Mouse (Mus musculus): ENCODE measurements at regions not wholly inside any gene's neighbourhood (a gene's known extent, or its start where the extent isn't known, plus 50 kb on each side); places are given as distances from the start of the nearest gene placed in this dataset.

- Histone ChIP-seq H3K4me1 (ENCODE audit: control insufficient read depth) (no peaks in the 10 kb centered on the region), H3K9me3 (ENCODE audit: control insufficient read depth, low read length) (peaks cover 6% of the 10 kb centered on the region; the same call in 1 of the 2 replicates), H3K4me3 (replicated peaks) (no peak overlapping the region), H3K36me3 (ENCODE audit: control insufficient read depth) (no peaks in the 10 kb centered on the region), H3K27me3 (ENCODE audit: control insufficient read depth) (no peaks in the 10 kb centered on the region)
- TF ChIP-seq GATA1 (IDR thresholded peaks at IDR 0.05; ENCODE audit: low read length) (no peak), TAL1 (IDR thresholded peaks at IDR 0.05; ENCODE audit: low read length) (no peak)
Measured at GRCm38 (mm10) chr10:118081636-118082166, 59.9 kb upstream of the Mdm1 start.

DNA sequence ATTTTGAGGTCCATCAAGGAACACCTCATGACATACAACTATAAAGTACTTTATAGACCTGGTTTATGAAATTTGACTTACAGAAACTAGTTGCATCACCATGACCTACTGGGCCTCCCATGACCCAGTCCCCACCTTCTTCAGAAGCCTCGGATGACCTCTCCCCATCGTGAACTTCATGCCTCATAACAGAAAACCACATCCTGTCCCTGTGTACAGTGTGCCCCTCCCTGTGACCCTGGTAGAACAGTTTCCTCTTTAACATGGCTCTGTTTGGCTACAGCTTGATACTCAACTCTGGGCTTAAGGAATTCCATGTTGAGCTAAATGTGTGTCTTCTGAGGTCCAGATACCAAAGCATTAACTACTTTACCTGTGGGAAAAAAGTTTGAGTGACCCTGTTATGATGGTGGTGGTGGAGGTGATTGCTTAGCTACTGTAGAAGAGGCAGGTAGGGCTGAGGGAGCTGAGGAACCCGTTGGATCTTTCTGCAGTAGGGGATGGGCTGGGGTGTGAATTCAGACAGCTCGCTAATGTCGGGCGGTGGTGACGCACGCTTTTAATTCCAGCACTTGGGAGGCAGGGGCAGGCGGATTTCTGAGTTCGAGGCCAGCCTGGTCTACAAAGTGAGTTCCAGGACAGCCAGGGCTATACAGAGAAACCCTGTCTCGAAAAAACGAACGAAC is 58.4 kb upstream of the Mdm1 start:
- Histone ChIP-seq H3K27me3 (ENCODE audit: control insufficient read depth) (no peaks in the 10 kb centered on the region), H3K9me3 (ENCODE audit: control insufficient read depth, low read length) (no peaks in the 10 kb centered on the region; the same call in 1 of the 2 replicates), H3K36me3 (ENCODE audit: control insufficient read depth) (no peaks in the 10 kb centered on the region), H3K4me1 (ENCODE audit: control insufficient read depth) (no peaks in the 10 kb centered on the region), H3K4me3 (replicated peaks) (no peak overlapping the region)
- TF ChIP-seq TAL1 (IDR thresholded peaks at IDR 0.05; ENCODE audit: low read length) (no peak), GATA1 (IDR thresholded peaks at IDR 0.05; ENCODE audit: low read length) (no peak)

DNA sequence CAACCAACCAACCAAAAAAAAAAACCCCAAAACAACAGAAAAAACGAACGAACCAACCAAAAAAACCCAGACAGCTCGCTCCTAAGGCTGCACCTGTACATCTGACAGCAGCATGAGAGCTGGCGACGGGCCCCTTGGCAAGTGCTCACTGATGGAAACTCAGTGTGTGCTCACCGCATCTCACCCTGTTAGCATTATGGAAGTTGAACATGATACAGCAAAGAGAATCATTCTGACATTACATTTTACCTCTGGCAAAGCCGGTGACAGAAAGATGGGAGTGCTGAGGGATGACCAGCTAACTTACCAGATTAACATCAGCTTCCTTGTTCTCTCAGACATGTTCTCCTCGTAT is 57.9 kb upstream of the Mdm1 start:
- H3K36me3 ChIP-seq (ENCODE audit: control insufficient read depth), result no peaks in the 10 kb centered on the region
- H3K27me3 ChIP-seq (ENCODE audit: control insufficient read depth), result no peaks in the 10 kb centered on the region
- TF ChIP-seq TAL1 (IDR thresholded peaks at IDR 0.05; ENCODE audit: low read length) (no peak), GATA1 (IDR thresholded peaks at IDR 0.05; ENCODE audit: low read length) (no peak)
- H3K4me1 ChIP-seq (ENCODE audit: control insufficient read depth), result no peaks in the 10 kb centered on the region
- no peaks in the 10 kb centered on the region for H3K9me3 ChIP-seq (ENCODE audit: control insufficient read depth, low read length)
- H3K4me3 ChIP-seq (replicated peaks), result no peak overlapping the region

DNA sequence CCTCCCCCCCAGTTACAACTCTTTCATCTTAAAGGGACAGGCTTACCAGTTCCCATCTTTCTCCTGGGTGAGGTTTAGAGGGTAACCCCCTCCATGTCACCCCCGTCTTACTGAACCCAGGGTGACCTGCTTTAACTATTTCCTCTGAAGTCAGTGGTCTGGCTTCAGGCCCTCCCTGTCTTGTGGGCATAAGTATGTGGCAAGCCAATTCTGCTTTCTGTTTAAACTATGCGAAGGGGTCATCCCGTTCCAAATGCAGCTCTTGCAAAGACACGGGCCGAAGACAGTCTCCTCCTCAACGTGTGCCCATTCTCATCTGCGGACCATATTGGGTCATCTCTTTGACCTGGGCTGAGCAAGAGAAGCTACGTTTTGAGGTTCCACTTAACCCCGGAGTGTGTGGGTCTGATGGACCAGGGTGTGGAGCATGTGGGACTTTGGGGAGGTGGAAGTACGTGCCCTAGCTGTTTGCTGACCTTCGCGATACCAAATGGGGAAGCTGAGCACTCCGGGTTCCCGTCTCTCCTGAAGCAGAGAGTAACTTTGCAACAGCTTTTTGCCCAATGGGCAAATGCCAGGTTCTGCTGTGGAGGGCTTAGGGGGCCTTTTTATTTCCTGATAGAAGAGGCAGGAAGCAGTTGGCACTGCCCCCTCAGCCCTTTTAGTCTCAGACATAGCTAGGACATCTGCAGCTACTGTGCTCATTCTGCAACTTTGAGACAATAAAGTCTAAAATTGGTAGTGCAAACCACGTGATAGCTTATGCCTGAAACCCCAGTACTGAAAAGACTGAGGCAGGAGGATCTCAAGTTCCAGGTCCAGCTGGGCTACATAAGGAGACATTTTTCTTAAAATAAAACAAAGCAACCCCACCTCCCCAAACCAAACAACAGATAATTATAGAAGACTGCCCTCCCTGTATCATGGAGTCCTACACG is 56.3 kb upstream of the Mdm1 start:
- Histone ChIP-seq H3K4me1 (ENCODE audit: control insufficient read depth) (no peaks in the 10 kb centered on the region), H3K27me3 (ENCODE audit: control insufficient read depth) (no peaks in the 10 kb centered on the region), H3K36me3 (ENCODE audit: control insufficient read depth) (no peaks in the 10 kb centered on the region), H3K9me3 (ENCODE audit: control insufficient read depth, low read length) (no peaks in the 10 kb centered on the region), H3K4me3 (replicated peaks) (no peak overlapping the region)
- TF ChIP-seq TAL1 (IDR thresholded peaks at IDR 0.05; ENCODE audit: low read length) (no peak), GATA1 (IDR thresholded peaks at IDR 0.05; ENCODE audit: low read length) (no peak)

DNA sequence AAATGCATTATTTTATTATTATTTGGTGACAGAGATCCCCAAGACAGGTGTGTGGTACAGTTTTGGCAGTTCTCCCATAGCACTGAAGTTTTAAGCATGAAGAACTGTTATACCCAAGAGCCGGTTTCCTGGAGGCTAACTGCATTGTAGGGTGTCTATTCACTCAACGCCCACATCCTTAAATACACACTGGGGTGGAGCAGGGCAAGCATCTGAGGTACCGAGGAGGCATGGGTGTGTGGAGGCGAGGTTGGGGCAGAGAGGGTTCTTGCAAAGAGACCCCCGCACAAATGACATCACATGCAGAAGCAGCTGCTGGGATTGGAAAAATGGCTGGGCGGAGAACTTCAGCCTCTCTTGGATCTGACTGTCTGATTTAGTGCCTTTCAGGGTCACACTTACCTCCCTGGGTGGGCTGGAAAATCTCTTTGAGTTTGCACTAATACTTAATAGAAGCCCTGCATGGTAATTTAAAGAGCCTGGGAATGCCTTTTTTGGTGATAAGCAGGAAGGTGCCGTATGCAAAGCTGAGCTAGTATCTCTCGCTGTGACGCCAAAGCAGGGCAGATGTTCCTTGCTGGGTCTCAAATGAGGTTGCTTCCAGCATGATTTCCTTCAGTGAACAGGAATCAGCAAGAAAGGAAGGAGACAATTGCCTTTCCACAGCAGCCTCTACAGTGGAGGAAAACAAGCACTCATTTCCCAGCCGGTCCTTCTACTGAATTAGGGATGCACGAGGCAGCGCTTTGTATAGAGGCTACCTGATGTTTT is 53.9 kb upstream of the Mdm1 start:
- Histone ChIP-seq H3K9me3 (ENCODE audit: control insufficient read depth, low read length) (no peaks in the 10 kb centered on the region), H3K4me3 (replicated peaks) (no peak overlapping the region), H3K36me3 (ENCODE audit: control insufficient read depth) (no peaks in the 10 kb centered on the region), H3K27me3 (ENCODE audit: control insufficient read depth) (no peaks in the 10 kb centered on the region), H3K4me1 (ENCODE audit: control insufficient read depth) (no peaks in the 10 kb centered on the region)
- TF ChIP-seq TAL1 (IDR thresholded peaks at IDR 0.05; ENCODE audit: low read length) (no peak), GATA1 (IDR thresholded peaks at IDR 0.05; ENCODE audit: low read length) (no peak)

- Histone ChIP-seq H3K27me3 (ENCODE audit: control insufficient read depth) (no peaks in the 10 kb centered on the region), H3K4me1 (ENCODE audit: control insufficient read depth) (no peaks in the 10 kb centered on the region), H3K9me3 (ENCODE audit: control insufficient read depth, low read length) (no peaks in the 10 kb centered on the region), H3K4me3 (replicated peaks) (no peak overlapping the region), H3K36me3 (ENCODE audit: control insufficient read depth) (no peaks in the 10 kb centered on the region)
- TF ChIP-seq TAL1 (IDR thresholded peaks at IDR 0.05; ENCODE audit: low read length) (no peak), GATA1 (IDR thresholded peaks at IDR 0.05; ENCODE audit: low read length) (no peak)
Measured at GRCm38 (mm10) chr10:118088499-118088898, 53.1 kb upstream of the Mdm1 start.

GRCm38 (mm10) chr10:118089879-118090278 is 51.7 kb upstream of the Mdm1 start:
- H3K4me3 ChIP-seq (replicated peaks), result no peak overlapping the region
- TF ChIP-seq TAL1 (IDR thresholded peaks at IDR 0.05; ENCODE audit: low read length) (no peak), GATA1 (IDR thresholded peaks at IDR 0.05; ENCODE audit: low read length) (no peak)
- H3K27me3 ChIP-seq (ENCODE audit: control insufficient read depth), result no peaks in the 10 kb centered on the region
- H3K36me3 ChIP-seq (ENCODE audit: control insufficient read depth), result no peaks in the 10 kb centered on the region
- no peaks in the 10 kb centered on the region for H3K4me1 ChIP-seq (ENCODE audit: control insufficient read depth)
- H3K9me3 ChIP-seq (ENCODE audit: control insufficient read depth, low read length), result no peaks in the 10 kb centered on the region

- Histone ChIP-seq H3K36me3 (ENCODE audit: control insufficient read depth) (no peaks in the 10 kb centered on the region), H3K9me3 (ENCODE audit: control insufficient read depth, low read length) (0 out of 2 replicates have a peak, but pooled peaks cover 2% of the 10 kb centered on the region), H3K4me3 (replicated peaks) (no peak overlapping the region), H3K27me3 (ENCODE audit: control insufficient read depth) (no peaks in the 10 kb centered on the region), H3K4me1 (ENCODE audit: control insufficient read depth) (no peaks in the 10 kb centered on the region)
- TF ChIP-seq TAL1 (IDR thresholded peaks at IDR 0.05; ENCODE audit: low read length), result no peak
- TF ChIP-seq GATA1 (IDR thresholded peaks at IDR 0.05; ENCODE audit: low read length), result no peak
Measured at GRCm38 (mm10) chr10:118091476-118091875, 50.1 kb upstream of the Mdm1 start.

All from erythroblast, embryonic 14.5 days (primary cell).